28 mouse cellular contexts compared by ENCODE assay signal in genomic region chr13:98667316-98667715, GRCm38 (mm10). TPM values are rescaled to one million over a fixed set of nuclear protein-coding genes. Genes with fewer than 3 reads are reported as not detected.
DNase-seq lines count a peak whose midpoint lies in the region; ATAC-seq and TF ChIP-seq lines count a peak whose summit lies in the region.
"Had no signal": no experiment of that assay in that cellular context is flagged by ENCODE, and none has a peak within 500 bp of the region (broad histone marks: within the 10 kb centered on the region; RNA-seq: fewer than 3 reads in every experiment).

No protein-coding gene starts in this region.

- no peak overlapping the region for H3K27ac ChIP-seq in heart, embryonic 12.5 days (ENCODE audit: poor library complexity, severe bottlenecking)
- peak overlapping the region; percentile 71 for H3K27ac ChIP-seq in layer of hippocampus, adult 2 months
- no peak overlapping the region for H3K27ac ChIP-seq in forebrain, embryonic 15.5 days (replicated peaks)
- H3K27ac ChIP-seq: heart, embryonic 10.5 days; hindbrain, embryonic 10.5 days; limb, embryonic 15.5 days; liver, embryonic 15.5 days; lung, embryonic 15.5 days; midbrain, embryonic 13.5 days had no signal

- H3K27me3 ChIP-seq in heart, embryonic 12.5 days (replicated peaks), result no peaks in the 10 kb centered on the region
- no peaks in the 10 kb centered on the region for H3K27me3 ChIP-seq in forebrain, embryonic 15.5 days
- H3K27me3 ChIP-seq: limb, embryonic 15.5 days; liver, embryonic 15.5 days; lung, embryonic 15.5 days; megakaryocyte, embryonic 14.5 days; midbrain, embryonic 13.5 days had no signal

- H3K4me3 ChIP-seq in heart, embryonic 12.5 days, result no peak overlapping the region
- H3K4me3 ChIP-seq in layer of hippocampus, adult 2 months, result no peak overlapping the region
- no peak overlapping the region for H3K4me3 ChIP-seq in forebrain, embryonic 15.5 days
- H3K4me3 ChIP-seq: heart, embryonic 10.5 days; hindbrain, embryonic 10.5 days; limb, embryonic 15.5 days; liver, embryonic 15.5 days; lung, embryonic 15.5 days; megakaryocyte, embryonic 14.5 days; midbrain, embryonic 13.5 days had no signal

- H3K4me1 ChIP-seq in heart, embryonic 12.5 days (replicated peaks), result 0 out of 2 replicates have a peak, but pooled peaks cover 8% of the 10 kb centered on the region
- H3K4me1 ChIP-seq in forebrain, embryonic 15.5 days, result no peaks in the 10 kb centered on the region
- H3K4me1 ChIP-seq: hindbrain, embryonic 10.5 days; limb, embryonic 15.5 days; liver, embryonic 15.5 days; lung, embryonic 15.5 days; megakaryocyte, embryonic 14.5 days; midbrain, embryonic 13.5 days had no signal

- 18% methylated on average over 3 of the region's 3 CpGs for WGBS in heart, embryonic 12.5 days
- WGBS in forebrain, embryonic 15.5 days, result 88% methylated on average over 3 of the region's 3 CpGs

- 0 out of 2 replicates have a peak, but pooled peaks cover 4% of the 10 kb centered on the region for H3K9me3 ChIP-seq in heart, embryonic 12.5 days (replicated peaks)
- H3K9me3 ChIP-seq in forebrain, embryonic 15.5 days, result no peaks in the 10 kb centered on the region
- H3K9me3 ChIP-seq: heart, embryonic 10.5 days; limb, embryonic 15.5 days; liver, embryonic 15.5 days; lung, embryonic 15.5 days had no signal

- H3K36me3 ChIP-seq in heart, embryonic 12.5 days, result no peaks in the 10 kb centered on the region
- no peaks in the 10 kb centered on the region for H3K36me3 ChIP-seq in forebrain, embryonic 15.5 days
- H3K36me3 ChIP-seq: heart, embryonic 10.5 days; hindbrain, embryonic 10.5 days; limb, embryonic 15.5 days; liver, embryonic 15.5 days; lung, embryonic 15.5 days; midbrain, embryonic 13.5 days had no signal

- peak; percentile 93 for DNase-seq in heart, adult 11 months
- DNase-seq in layer of hippocampus, adult 2 months (ENCODE audit: low spot score in 2 of 2), result no peak
- no peak for DNase-seq in layer of hippocampus, postnatal 25 days (ENCODE audit: extremely low spot score in 1 of 2, low spot score in 1 of 2)
- peak; percentile 43 for DNase-seq in kidney, postnatal 14 days
- DNase-seq in gastrocnemius, adult 18-20 months (ENCODE audit: low spot score), result no peak
- DNase-seq: cerebellum, adult 11 months; cerebellum, adult 9-11 months; gastrocnemius, postnatal 36 days; left cerebral cortex, postnatal 4 days; lung, postnatal 36 days; right cerebral cortex, postnatal 25 days; thymus, adult 18-20 months; thymus, postnatal 36 days had no signal

- TF ChIP-seq CTCF in layer of hippocampus, adult 2 months (conservative IDR thresholded peaks at IDR 0.05), result no peak

- no peak overlapping the region for H3K9ac ChIP-seq in heart, embryonic 12.5 days
- no peak overlapping the region for H3K9ac ChIP-seq in forebrain, embryonic 15.5 days (replicated peaks)
- H3K9ac ChIP-seq: limb, embryonic 15.5 days; liver, embryonic 15.5 days; lung, embryonic 15.5 days; midbrain, embryonic 13.5 days had no signal

- no peak overlapping the region for H3K4me2 ChIP-seq in heart, embryonic 12.5 days
- H3K4me2 ChIP-seq in forebrain, embryonic 15.5 days (replicated peaks), result no peak overlapping the region
- H3K4me2 ChIP-seq: limb, embryonic 15.5 days; liver, embryonic 15.5 days; lung, embryonic 15.5 days; midbrain, embryonic 13.5 days had no signal

- ATAC-seq in heart, embryonic 12.5 days (ENCODE audit: insufficient number of reproducible peaks, low FRiP score), result no peak
- ATAC-seq in forebrain, embryonic 15.5 days (replicated peaks), result no peak
- ATAC-seq: hindbrain, embryonic 16.5 days; midbrain, embryonic 13.5 days had no signal

RNA-seq across cellular contexts. Expression of gene Tmem171, which starts 27.3 kb away (rescaled TPM):
- polyA plus RNA-seq in heart, embryonic 12.5 days (2016; fragmentation: Nextera tagmentation; extraction: Ambion mirVana), result 0.93 and 1.4 TPM in 2 replicates
- total RNA-seq in layer of hippocampus, adult 2 months (2021), result 1 to 10 TPM; 1.7 to 1.8 TPM
- under 1 TPM; 0.42 to 0.54 TPM for total RNA-seq in layer of hippocampus, postnatal 25 days (2021)
- 1 to 10 TPM in 1 of 2 experiments, not detected in 1; 2.0 TPM for total RNA-seq in gastrocnemius, adult 18-20 months (2021)
- not detected in 2 replicates for polyA plus RNA-seq in forebrain, embryonic 15.5 days (2015; fragmentation: Nextera tagmentation; extraction: Ambion mirVana)
- total RNA-seq: layer of hippocampus, postnatal 10 days had no signal
- polyA plus RNA-seq: embryonic facial prominence, embryonic 11.5 days; forebrain, embryonic 11.5 days; hindbrain, embryonic 10.5 days; midbrain, embryonic 13.5 days; neural tube, embryonic 11.5 days had no signal

RNA-seq across cellular contexts. Expression of gene Tmem174, which starts 30.1 kb away (rescaled TPM):
- polyA plus RNA-seq in heart, embryonic 12.5 days (2016; fragmentation: Nextera tagmentation; extraction: Ambion mirVana), result not detected in 2 replicates
- under 1 TPM in 1 of 2 experiments, not detected in 1; 0.15 TPM for total RNA-seq in layer of hippocampus, adult 2 months (2021)
- not detected for total RNA-seq in layer of hippocampus, postnatal 25 days (2021)
- total RNA-seq in gastrocnemius, adult 18-20 months (2021), result not detected
- not detected in 2 replicates for polyA plus RNA-seq in forebrain, embryonic 15.5 days (2015; fragmentation: Nextera tagmentation; extraction: Ambion mirVana)
- total RNA-seq: gastrocnemius, postnatal 36 days; layer of hippocampus, postnatal 10 days; left cerebral cortex, postnatal 4 days had no signal
- polyA plus RNA-seq: embryonic facial prominence, embryonic 11.5 days; forebrain, embryonic 11.5 days; heart, postnatal 0 days; hindbrain, embryonic 10.5 days; limb, embryonic 15.5 days; liver, embryonic 15.5 days; midbrain, embryonic 13.5 days; neural tube, embryonic 11.5 days had no signal

Comparison
In these comparisons a context has a peak if more than half of its experiments do, and no peak if none do; other contexts are left out.
1. DNase-seq: peak in heart, adult 11 months (single experiment) and kidney, postnatal 14 days (single experiment); none in layer of hippocampus, adult 2 months (0 of 2), layer of hippocampus, postnatal 25 days (0 of 2) and gastrocnemius, adult 18-20 months (single experiment).